Mouse (Mus musculus): Measurements from ENCODE around the gene Lamc1.

GRCm38 (mm10) chr1:153215676-153216075 lies 116.9 kb downstream of the Lamc1 start:
- TF ChIP-seq CTCF (IDR thresholded peaks at IDR 0.05; ENCODE audit: extremely low read depth, insufficient read length, insufficient replicate concordance, low read depth, low read length) (no peak), POLR2A (IDR thresholded peaks at IDR 0.05; ENCODE audit: low read depth, low read length) (no peak)

Measured in small intestine, adult 2 months (tissue).